Mouse (Mus musculus): Measurements from ENCODE around the gene Snrpa1.

GRCm38 (mm10) chr7:66118046-66118445, 59.2 kb downstream of the Snrpa1 start:
- no peak for TF ChIP-seq CTCF (IDR thresholded peaks at IDR 0.05; ENCODE audit: low read depth, low read length)
- no peak for TF ChIP-seq POLR2A (IDR thresholded peaks at IDR 0.05; ENCODE audit: insufficient read depth, low read length)
- no peak for TF ChIP-seq EP300 (IDR thresholded peaks at IDR 0.05; ENCODE audit: insufficient read depth, low read depth, low read length)

Data from ES-Bruce4 (cell line).